Mouse (Mus musculus) layer of hippocampus, adult 11-12 months (tissue): ENCODE measurements around the gene Cldn9.

Experiments used
- DNase-seq: peaks from one replicate; pipeline ENCODE4 v3.0.0; 2022; ENCODE audit warnings: low spot score

The Cldn9 gene

DNA sequence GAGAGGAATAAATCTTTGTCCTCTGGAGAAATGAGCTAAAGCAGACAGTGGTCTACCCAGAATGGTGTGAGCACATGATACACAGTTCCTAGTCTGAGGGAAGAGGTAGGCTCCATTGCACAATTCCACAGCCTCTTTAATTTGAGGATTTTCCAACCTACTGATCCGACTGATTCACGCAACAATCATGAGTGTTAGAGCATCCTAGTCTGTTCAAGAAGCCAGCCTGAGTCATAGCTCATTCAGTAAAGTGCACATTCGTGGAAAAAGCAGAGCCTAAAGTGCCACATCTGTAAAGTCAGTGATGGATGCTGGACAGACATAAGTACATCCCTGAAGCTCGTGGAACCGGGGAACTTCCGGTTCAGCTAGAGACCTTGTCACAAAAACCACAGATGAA lies 32.5 kb downstream of the Cldn9 start:
- DNase-seq, result no peak

DNA sequence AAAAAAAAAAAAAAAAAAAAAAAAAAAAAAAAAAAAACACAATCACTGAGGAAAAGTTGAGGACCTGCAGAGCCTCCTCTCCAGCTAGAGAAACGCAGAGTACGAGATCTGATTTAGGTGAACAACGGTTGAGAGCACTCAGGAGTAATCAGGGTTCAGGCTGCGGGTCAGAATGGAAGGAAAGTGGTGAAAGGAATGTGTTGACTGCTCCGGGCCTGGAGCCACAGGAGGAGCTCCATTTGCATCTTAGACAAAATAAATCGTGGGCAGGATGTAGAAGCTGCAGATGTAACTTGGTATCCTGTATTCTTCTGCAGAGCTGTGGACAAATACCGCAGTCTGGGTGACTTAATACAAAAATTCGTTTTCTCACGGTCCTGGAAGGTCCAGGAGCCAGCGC lies 37.9 kb downstream of the Cldn9 start:
- DNase-seq, result no peak

DNA sequence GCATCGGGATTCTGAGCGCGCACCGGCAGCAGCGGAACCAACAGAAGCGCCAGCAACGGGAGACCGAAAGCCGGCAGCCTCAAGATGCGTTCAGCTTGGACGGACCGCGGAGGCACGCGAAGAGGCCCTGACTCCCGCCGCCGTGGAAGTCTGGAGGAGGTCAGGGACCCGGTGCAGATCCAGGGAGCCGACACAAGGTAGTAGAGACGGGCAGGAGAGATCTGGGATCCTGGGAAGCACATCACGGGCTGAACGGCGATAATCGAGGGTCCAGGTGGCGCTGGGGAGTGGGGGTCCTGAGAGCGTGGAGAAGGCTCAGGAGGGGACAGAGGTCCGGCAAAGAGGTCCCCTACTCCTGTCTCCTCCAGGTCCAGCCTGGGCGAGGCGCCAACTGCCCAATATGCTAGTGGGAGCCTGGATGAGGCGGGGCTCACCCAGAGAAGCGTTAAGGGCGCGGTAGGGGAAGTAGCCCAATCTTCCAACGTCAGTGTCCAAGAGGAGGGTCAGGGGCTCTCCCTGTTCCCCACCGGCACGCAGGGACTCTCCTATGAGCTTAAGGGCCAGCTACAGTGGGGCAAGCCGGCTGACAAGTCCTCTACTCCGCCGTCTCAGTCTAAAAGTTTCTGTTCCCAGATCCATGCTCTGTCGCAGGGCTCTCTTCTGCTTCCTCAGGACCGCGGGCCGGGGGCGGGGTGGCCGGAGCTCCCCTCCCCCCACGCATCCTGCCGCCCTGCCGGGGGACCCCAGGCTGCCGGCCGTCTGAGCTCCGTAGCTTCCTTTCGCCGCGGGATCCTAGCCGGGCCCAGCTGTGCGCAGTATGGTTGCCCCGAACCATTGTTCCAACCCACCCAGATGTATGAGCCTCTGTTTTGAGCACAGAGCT lies 39.0 kb downstream of the Cldn9 start, which contains the start of gene Mmp25:
Gene Mmp25 (minus strand): TSS at position 665 of the 883 bp plus-strand sequence.
- DNase-seq, result no peak
